24 mouse cellular contexts compared by ENCODE assay signal in genomic region chr17:84597859-84598258, GRCm38 (mm10). TPM values are rescaled to one million over a fixed set of nuclear protein-coding genes. Genes with fewer than 3 reads are reported as not detected.
DNase-seq lines count a peak whose midpoint lies in the region; TF ChIP-seq lines count a peak whose summit lies in the region.
"Had no signal": no experiment of that assay in that cellular context is flagged by ENCODE, and none has a peak within 500 bp of the region (broad histone marks: within the 10 kb centered on the region; RNA-seq: fewer than 3 reads in every experiment).

No protein-coding gene starts in this region.

- peak; percentile 54 for TF ChIP-seq RAD21 in CH12.LX (IDR thresholded peaks at IDR 0.05; ENCODE audit: low read depth, low read length)

- dilution Hi-C loops in CH12.LX (cut with MboI; ENCODE audit: extremely low pct_ligation_motif_present, extremely low pct_unique_long_range_greater_than_20kb, low sequenced_read_pairs) = no loop called here

- no peaks in the 10 kb centered on the region for H3K79me2 ChIP-seq in CH12.LX (replicated peaks; ENCODE audit: control insufficient read depth, extremely low read depth, insufficient read depth, poor library complexity, severe bottlenecking)

- DNase-seq in heart, embryonic 10.5 days (ENCODE audit: low spot score) = peak; percentile 59
- no peak for DNase-seq in heart, adult 8-10 months (ENCODE audit: low spot score)
- DNase-seq in CH12.LX (ENCODE audit: extremely low read depth) = no peak
- DNase-seq in testis, postnatal 14 days (ENCODE audit: low spot score) = peak; percentile 48
- DNase-seq in ovary, postnatal 10 days (ENCODE audit: low spot score) = no peak
- DNase-seq: adrenal gland, postnatal 10 days; adrenal gland, postnatal 36 days; cerebellum, adult 18-20 months; cerebellum, adult 9-10 months; cerebellum, postnatal 14 days; gastrocnemius, postnatal 10 days; heart, adult 18-20 months; heart, postnatal 10 days; heart, postnatal 36 days had no signal

- H3K4me2 ChIP-seq in CH12.LX (ENCODE audit: insufficient read depth, low read depth, poor library complexity, severe bottlenecking) = no peak overlapping the region
- H3K4me2 ChIP-seq: embryonic facial prominence, embryonic 12.5 days; embryonic facial prominence, embryonic 15.5 days; forebrain, embryonic 13.5 days; heart, embryonic 12.5 days; heart, embryonic 15.5 days; hindbrain, embryonic 13.5 days had no signal

- no peaks in the 10 kb centered on the region for H3K27me3 ChIP-seq in heart, embryonic 10.5 days (ENCODE audit: insufficient read depth, poor library complexity, severe bottlenecking)
- H3K27me3 ChIP-seq in CH12.LX (replicated peaks) (no peaks in the 10 kb centered on the region), ES-Bruce4 (ENCODE audit: control insufficient read depth, insufficient read depth, low read length, poor library complexity, severe bottlenecking) (no peaks in the 10 kb centered on the region)
- H3K27me3 ChIP-seq: embryonic facial prominence, embryonic 12.5 days; embryonic facial prominence, embryonic 15.5 days; forebrain, embryonic 13.5 days; heart, embryonic 12.5 days; heart, embryonic 15.5 days; hindbrain, embryonic 13.5 days; Patski had no signal

- no peak for TF ChIP-seq POLR2A in CH12.LX (IDR thresholded peaks at IDR 0.05; ENCODE audit: low read depth, low read length)
- TF ChIP-seq POLR2A in ES-Bruce4 (IDR thresholded peaks at IDR 0.05; ENCODE audit: insufficient read depth, low read length) = no peak

- no peak overlapping the region for H3K27ac ChIP-seq in heart, embryonic 10.5 days
- H3K27ac ChIP-seq in CH12.LX (ENCODE audit: insufficient read depth, low read depth) = no peak overlapping the region
- H3K27ac ChIP-seq in ES-Bruce4 (ENCODE audit: insufficient read depth, low read length) = no peak overlapping the region
- H3K27ac ChIP-seq: embryonic facial prominence, embryonic 12.5 days; embryonic facial prominence, embryonic 15.5 days; forebrain, embryonic 13.5 days; heart, embryonic 15.5 days; hindbrain, embryonic 10.5 days; hindbrain, embryonic 13.5 days had no signal

- TF ChIP-seq EP300 in CH12.LX (IDR thresholded peaks at IDR 0.05; ENCODE audit: low read length) = no peak
- no peak for TF ChIP-seq EP300 in ES-Bruce4 (IDR thresholded peaks at IDR 0.05; ENCODE audit: insufficient read depth, low read depth, low read length)

- 89% methylated on average over 12 of the region's 12 CpGs for WGBS in heart, embryonic 10.5 days

- in situ Hi-C loops in CH12.LX (cut with MboI; ENCODE audit: low pct_ligation_motif_present, low pct_unique_long_range_greater_than_20kb, low sequenced_read_pairs) = no loop called here

- no peak overlapping the region for H3K9ac ChIP-seq in CH12.LX (ENCODE audit: insufficient read depth, low read depth)
- H3K9ac ChIP-seq in ES-Bruce4 (ENCODE audit: low read depth, poor library complexity, severe bottlenecking) = no peak overlapping the region
- H3K9ac ChIP-seq: embryonic facial prominence, embryonic 12.5 days; embryonic facial prominence, embryonic 15.5 days; forebrain, embryonic 13.5 days; heart, embryonic 12.5 days; heart, embryonic 15.5 days; hindbrain, embryonic 13.5 days had no signal

- peaks cover 3% of the 10 kb centered on the region; the same call in 1 of the 2 replicates for H3K4me1 ChIP-seq in heart, embryonic 10.5 days
- H3K4me1 ChIP-seq in CH12.LX (ENCODE audit: control insufficient read depth in 1 of 2, insufficient read depth in 2 of 2) = no peaks in the 10 kb centered on the region
- peaks cover 3% of the 10 kb centered on the region for H3K4me1 ChIP-seq in ES-Bruce4 (ENCODE audit: control insufficient read depth, insufficient read depth, low read length)

- TF ChIP-seq CTCF in CH12.LX (conservative IDR thresholded peaks at IDR 0.05 in 1 of 2, IDR thresholded peaks at IDR 0.05 in 1 of 2; ENCODE audit: low read depth in 2 of 2, low read length in 2 of 2) = peak in 1 of 2 experiments; percentile 51; a peak in 2 of 4 replicates
- TF ChIP-seq CTCF in ES-Bruce4 (IDR thresholded peaks at IDR 0.05; ENCODE audit: low read depth, low read length) = peak; percentile 6

- no peaks in the 10 kb centered on the region for H3K9me3 ChIP-seq in heart, embryonic 10.5 days
- H3K9me3 ChIP-seq in CH12.LX (replicated peaks; ENCODE audit: low read length) (no peaks in the 10 kb centered on the region), ES-Bruce4 (replicated peaks; ENCODE audit: control insufficient read depth, insufficient read depth, low read length, poor library complexity, severe bottlenecking) (no peaks in the 10 kb centered on the region)
- H3K9me3 ChIP-seq: embryonic facial prominence, embryonic 12.5 days; embryonic facial prominence, embryonic 15.5 days; forebrain, embryonic 13.5 days; G1E; heart, embryonic 12.5 days; heart, embryonic 15.5 days; hindbrain, embryonic 10.5 days; hindbrain, embryonic 13.5 days had no signal

- H3K36me3 ChIP-seq in heart, embryonic 10.5 days = 0 out of 2 replicates have a peak, but pooled peaks cover 2% of the 10 kb centered on the region
- H3K36me3 ChIP-seq in CH12.LX (replicated peaks in 1 of 2; ENCODE audit: control insufficient read depth in 1 of 2, insufficient read depth in 1 of 2, low read length in 1 of 2) (no peaks in the 10 kb centered on the region), ES-Bruce4 (ENCODE audit: control insufficient read depth, insufficient read depth, low read length, poor library complexity, severe bottlenecking) (no peaks in the 10 kb centered on the region)
- H3K36me3 ChIP-seq: G1E; heart, embryonic 12.5 days; heart, embryonic 15.5 days; hindbrain, embryonic 10.5 days had no signal

- no peak overlapping the region for H3K4me3 ChIP-seq in heart, embryonic 10.5 days
- H3K4me3 ChIP-seq in CH12.LX (replicated peaks in 1 of 3; ENCODE audit: low read depth in 2 of 3, low read length in 2 of 3, poor library complexity in 1 of 3) (no peak overlapping the region), ES-Bruce4 (ENCODE audit: low read depth, low read length) (no peak overlapping the region)
- H3K4me3 ChIP-seq: embryonic facial prominence, embryonic 12.5 days; embryonic facial prominence, embryonic 15.5 days; forebrain, embryonic 13.5 days; heart, embryonic 12.5 days; heart, embryonic 15.5 days; hindbrain, embryonic 10.5 days; hindbrain, embryonic 13.5 days had no signal

TF ChIP-seq in CH12.LX, 34 proteins besides CTCF, POLR2A, EP300 and RAD21:
- TF ChIP-seq CHD2 (IDR thresholded peaks at IDR 0.05; ENCODE audit: low read length) = no peak
- no peak for TF ChIP-seq ELF1 (IDR thresholded peaks at IDR 0.05; ENCODE audit: low read depth, low read length)
- TF ChIP-seq MXI1 (IDR thresholded peaks at IDR 0.05; ENCODE audit: low read depth, low read length) = no peak
- TF ChIP-seq UBTF (IDR thresholded peaks at IDR 0.05; ENCODE audit: low read depth, low read length) = no peak
- peak; percentile 42 for TF ChIP-seq SMC3 (IDR thresholded peaks at IDR 0.05; ENCODE audit: low read depth, low read length)
- no peak for TF ChIP-seq JUN (IDR thresholded peaks at IDR 0.05; ENCODE audit: insufficient read depth, low read depth, low read length)
- no peak for TF ChIP-seq CHD1 (IDR thresholded peaks at IDR 0.05; ENCODE audit: low read depth, low read length)

RNA-seq across cellular contexts. Expression of gene Dync2li1, which starts 28.4 kb away (rescaled TPM):
- polyA plus RNA-seq in heart, embryonic 10.5 days (2016; fragmentation: Nextera tagmentation; extraction: Ambion mirVana) = 9.9 and 17.2 TPM in 2 replicates
- total RNA-seq in heart, adult 8-10 months (2022) = 1 to 10 TPM; 2.5 to 4.9 (median 3.2) TPM
- 5.5 and 11.7 TPM in 2 replicates for total RNA-seq in CH12.LX (2012; rRNA removed)
- total RNA-seq in CH12.LX (2014; rRNA removed) = 7.6 and 9.4 TPM in 2 replicates
- 10.3 and 12.3 TPM in 2 replicates for polyA plus RNA-seq in CH12.LX (2012; ENCODE audit: insufficient read length, low read depth)
- 25.4 and 26.3 TPM in 2 replicates for polyA plus RNA-seq in ES-Bruce4 (2011; ENCODE audit: insufficient read depth, insufficient read length, low read depth, missing spikeins)
- total RNA-seq: G1E had no signal
- polyA plus RNA-seq: G1E had no signal

Comparison
In these comparisons a context has a peak if more than half of its experiments do, and no peak if none do; other contexts are left out.
1. DNase-seq: peak in heart, embryonic 10.5 days (single experiment) and testis, postnatal 14 days (single experiment); none in heart, adult 8-10 months (single experiment), CH12.LX (single experiment) and ovary, postnatal 10 days (single experiment).